Mouse (Mus musculus): Measurements from ENCODE around the gene Plpp7.

DNA sequence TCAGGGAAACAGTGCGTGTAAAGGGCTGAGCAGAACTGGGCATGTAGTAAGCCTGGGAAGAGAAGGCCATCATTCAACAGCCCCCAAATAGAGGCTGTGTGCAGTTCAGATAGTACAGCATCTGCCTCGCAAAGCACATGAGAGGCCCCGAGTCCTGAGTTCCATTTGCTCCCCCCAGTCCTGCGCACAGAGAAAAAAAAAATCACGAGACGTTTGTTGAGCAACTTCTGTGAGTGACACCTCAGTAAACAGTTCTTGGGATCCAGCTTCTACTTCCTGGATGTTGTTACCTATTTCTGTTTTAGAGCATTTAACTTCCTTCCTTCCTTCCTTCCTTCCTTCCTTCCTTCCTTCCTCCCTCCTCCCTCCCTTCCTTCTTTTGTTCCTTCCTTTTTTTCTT lies 46.3 kb downstream of the Plpp7 start:
- TF ChIP-seq GATA1 (IDR thresholded peaks at IDR 0.05; ENCODE audit: borderline replicate concordance, low read length) (no peak), FLI1 (IDR thresholded peaks at IDR 0.05; ENCODE audit: low read length) (no peak)

All from megakaryocyte, embryonic 14.5 days (primary cell).